Mouse (Mus musculus) myocyte (in vitro differentiated cells): ENCODE data around the gene Guca1a. TPM values are rescaled to one million over a fixed set of nuclear protein-coding genes. Genes with fewer than 3 reads are reported as not detected.
A peak's percentile ranks its signal among the peaks of the same experiment; 100 is the strongest.
"Not testable (repeated sequence)": the region's sequence is repeated elsewhere in the genome, so short reads cannot be mapped to it uniquely, and the experiment has no call there.

ENCODE experiments used
- H3K27me3 ChIP-seq: one replicate; pipeline ENCODE4 v1.6.1; 2011; ENCODE audit not compliant: control insufficient read depth, insufficient read depth, insufficient read length
- H3K36me3 ChIP-seq: one replicate; pipeline ENCODE4 v1.6.1; 2011; ENCODE audit not compliant: control insufficient read depth, insufficient read depth
- H3K4me2 ChIP-seq: one replicate; pipeline ENCODE4 v1.6.1; 2011; ENCODE audit warnings: low read depth, control low read depth
- H3K4me3 ChIP-seq: one replicate; pipeline ENCODE4 v1.5.1; 2011; ENCODE audit warnings: mild to moderate bottlenecking, control low read depth, moderate library complexity
- H3K79me2 ChIP-seq: one replicate; pipeline ENCODE4 v1.6.1; 2011; ENCODE audit not compliant: control insufficient read depth, insufficient read depth
- H3ac ChIP-seq: one replicate; pipeline ENCODE4 v1.6.1; 2011; ENCODE audit not compliant: control insufficient read depth, insufficient read length
- CEBPB ChIP-seq: IDR thresholded peaks from 2 replicates; pipeline ENCODE4 v1.6.1; 2011; ENCODE audit warnings: mild to moderate bottlenecking, moderate library complexity; ENCODE audit not compliant: poor library complexity, insufficient read depth, severe bottlenecking
- E2F4 ChIP-seq: IDR thresholded peaks from one replicate; pipeline ENCODE4 v1.6.1; 2011; ENCODE audit warnings: mild to moderate bottlenecking, control low read depth, moderate library complexity; ENCODE audit not compliant: insufficient read depth
- MAX ChIP-seq: IDR thresholded peaks from one replicate; pipeline ENCODE4 v1.6.1; 2011; ENCODE audit warnings: low read depth, mild to moderate bottlenecking, control low read depth
- MYOD1 ChIP-seq, 3 experiments: IDR thresholded peaks; one replicate each; pipeline ENCODE4 v1.6.1; 2011; ENCODE audit warnings: control low read depth in 2 of 3, low read depth in 2 of 3, mild to moderate bottlenecking in 2 of 3, moderate library complexity in 1 of 3; ENCODE audit not compliant: insufficient read length in 2 of 3, control insufficient read depth in 1 of 3
- MYOG ChIP-seq, 3 experiments: IDR thresholded peaks; one replicate each; pipeline ENCODE4 v1.6.1; 2011; ENCODE audit warnings: control low read depth in 2 of 3, low read depth in 2 of 3, mild to moderate bottlenecking in 2 of 3; ENCODE audit not compliant: insufficient read length in 2 of 3, control insufficient read depth in 1 of 3, insufficient read depth in 1 of 3
- POLR2A ChIP-seq: IDR thresholded peaks from one replicate; pipeline ENCODE4 v1.6.1; 2011; ENCODE audit warnings: low read depth, mild to moderate bottlenecking, control low read depth, moderate library complexity; ENCODE audit not compliant: insufficient read length
- POLR2AphosphoS2 ChIP-seq: IDR thresholded peaks from one replicate; pipeline ENCODE4 v1.6.1; 2011; ENCODE audit warnings: low read depth, control low read depth; ENCODE audit not compliant: insufficient read length
- REST ChIP-seq: IDR thresholded peaks from one replicate; pipeline ENCODE4 v1.6.1; 2011; ENCODE audit warnings: mild to moderate bottlenecking, control low read depth, moderate library complexity; ENCODE audit not compliant: insufficient read depth, insufficient read length
- SRF ChIP-seq: IDR thresholded peaks from one replicate; pipeline ENCODE4 v1.6.1; 2011; ENCODE audit warnings: low read depth; ENCODE audit not compliant: control insufficient read depth, insufficient read length
- TCF12 ChIP-seq: IDR thresholded peaks from one replicate; pipeline ENCODE4 v1.6.1; 2011; ENCODE audit warnings: mild to moderate bottlenecking, control low read depth; ENCODE audit not compliant: poor library complexity, insufficient read depth, severe bottlenecking
- TCF3 ChIP-seq: IDR thresholded peaks from one replicate; pipeline ENCODE4 v1.6.1; 2011; ENCODE audit warnings: low read depth, control low read depth; ENCODE audit not compliant: insufficient read length
- USF1 ChIP-seq: IDR thresholded peaks from one replicate; pipeline ENCODE4 v1.6.1; 2011; ENCODE audit warnings: low read depth, mild to moderate bottlenecking, control low read depth, moderate library complexity
- polyA plus RNA-seq: library from polyadenylated mRNA; unstranded; fragments of >200 nt; fragmentation: generic; extraction: Trizol; gene quantifications from one replicate; pipeline ENCODE4 v1.2.1, GENCODE M21; 2012; ENCODE audit warnings: missing spikeins

The Guca1a gene
- polyA plus RNA-seq, 1 experiment, result 1.2 TPM

DNA sequence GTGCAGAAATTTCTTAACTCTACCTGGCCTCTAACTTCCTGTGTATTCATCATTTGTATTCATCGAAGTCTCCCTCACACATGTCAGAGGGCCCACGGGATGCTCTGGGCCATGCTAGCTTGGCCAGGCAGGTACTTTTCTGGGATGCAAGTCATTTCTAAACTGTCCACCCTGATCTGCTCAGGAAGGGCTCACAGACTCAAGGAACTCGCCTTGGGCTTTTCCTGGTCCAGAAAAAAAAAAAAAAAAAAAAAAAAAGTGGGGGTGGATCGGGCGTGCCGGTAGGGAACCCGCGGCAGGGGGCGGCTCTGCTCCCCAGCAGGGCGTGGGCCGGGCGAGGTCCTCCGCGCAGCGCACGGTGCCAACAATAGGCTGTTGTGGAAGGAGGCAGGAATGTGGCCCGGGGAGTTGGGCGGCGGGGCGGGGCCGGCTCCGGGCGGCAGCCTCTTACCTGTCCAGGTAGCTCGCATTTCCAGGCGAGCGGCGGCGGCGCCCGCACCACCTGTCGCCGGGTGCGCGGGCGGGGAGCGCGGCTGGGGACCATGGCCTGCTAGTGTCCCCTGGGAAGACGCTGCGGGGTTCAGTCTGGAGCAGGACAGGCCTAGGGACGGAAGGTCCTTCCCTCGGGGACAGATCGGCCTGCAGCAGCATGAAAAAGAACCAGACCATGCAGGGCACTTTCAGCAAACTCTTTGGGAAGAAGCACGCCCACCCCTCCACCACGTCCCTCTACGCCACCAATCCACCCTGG is 35.9 kb upstream of the Guca1a start, which contains the start of gene AI661453:
AI661453 (plus strand) TSS at position 460 of the 751 bp plus-strand sequence.
- Histone ChIP-seq H3K79me2 (no peaks in the 10 kb centered on the region), H3K4me3 (no peak within 1 kb of the TSS), H3K27me3 (peaks cover 30% of the 10 kb centered on the region), H3K36me3 (no peaks in the 10 kb centered on the region), H3ac (no peak within 1 kb of the TSS), H3K4me2 (peak within 1 kb of the TSS; percentile 34)
- no peak for TF ChIP-seq MYOG (IDR thresholded peaks at IDR 0.05; ENCODE audit: control insufficient read depth in 1 of 3, insufficient read depth in 1 of 3, insufficient read length in 2 of 3, low read depth in 2 of 3)
- TF ChIP-seq POLR2AphosphoS2, result no peak
- TF ChIP-seq TCF12, result no peak
- TF ChIP-seq MYOD1 (IDR thresholded peaks at IDR 0.05; ENCODE audit: control insufficient read depth in 1 of 3, insufficient read length in 2 of 3, low read depth in 2 of 3), result no peak
- no peak for TF ChIP-seq TCF3
- no peak for TF ChIP-seq REST
- TF ChIP-seq MAX, result no peak
- TF ChIP-seq SRF, result no peak
- TF ChIP-seq USF1, result no peak
- TF ChIP-seq CEBPB, result no peak
- TF ChIP-seq POLR2A, result no peak
- TF ChIP-seq E2F4, result no peak

- Histone ChIP-seq H3K36me3 (no peaks in the 10 kb centered on the region), H3ac (no peak overlapping the region), H3K4me3 (no peak overlapping the region), H3K27me3 (peaks cover 4% of the 10 kb centered on the region), H3K4me2 (no peak overlapping the region), H3K79me2 (no peaks in the 10 kb centered on the region)
- TF ChIP-seq TCF3 (no peak), POLR2AphosphoS2 (no peak), CEBPB (no peak), POLR2A (no peak), SRF (no peak), MYOG (IDR thresholded peaks at IDR 0.05; ENCODE audit: control insufficient read depth in 1 of 3, insufficient read depth in 1 of 3, insufficient read length in 2 of 3, low read depth in 2 of 3) (no peak), MAX (no peak), E2F4 (no peak), TCF12 (no peak), REST (no peak), USF1 (no peak), MYOD1 (IDR thresholded peaks at IDR 0.05; ENCODE audit: control insufficient read depth in 1 of 3, insufficient read length in 2 of 3, low read depth in 2 of 3) (no peak)
Measured at GRCm38 (mm10) chr17:47430815-47431214, 30.4 kb upstream of the Guca1a start.

GRCm38 (mm10) chr17:47428831-47429304 is 28.5 kb upstream of the Guca1a start:
- Histone ChIP-seq H3K27me3 (peaks cover 4% of the 10 kb centered on the region), H3K36me3 (no peaks in the 10 kb centered on the region), H3K79me2 (no peaks in the 10 kb centered on the region), H3K4me2 (peak overlapping the region; percentile 28), H3K4me3 (no peak overlapping the region), H3ac (no peak overlapping the region)
- no peak for TF ChIP-seq TCF3
- TF ChIP-seq POLR2A, result no peak
- peak in 1 of 3 experiments; percentile 61 for TF ChIP-seq MYOG (IDR thresholded peaks at IDR 0.05; ENCODE audit: control insufficient read depth in 1 of 3, insufficient read depth in 1 of 3, insufficient read length in 2 of 3, low read depth in 2 of 3)
- peak in 2 of 3 experiments; percentile 64 to 70 for TF ChIP-seq MYOD1 (IDR thresholded peaks at IDR 0.05; ENCODE audit: control insufficient read depth in 1 of 3, insufficient read length in 2 of 3, low read depth in 2 of 3)
- no peak for TF ChIP-seq E2F4

DNA sequence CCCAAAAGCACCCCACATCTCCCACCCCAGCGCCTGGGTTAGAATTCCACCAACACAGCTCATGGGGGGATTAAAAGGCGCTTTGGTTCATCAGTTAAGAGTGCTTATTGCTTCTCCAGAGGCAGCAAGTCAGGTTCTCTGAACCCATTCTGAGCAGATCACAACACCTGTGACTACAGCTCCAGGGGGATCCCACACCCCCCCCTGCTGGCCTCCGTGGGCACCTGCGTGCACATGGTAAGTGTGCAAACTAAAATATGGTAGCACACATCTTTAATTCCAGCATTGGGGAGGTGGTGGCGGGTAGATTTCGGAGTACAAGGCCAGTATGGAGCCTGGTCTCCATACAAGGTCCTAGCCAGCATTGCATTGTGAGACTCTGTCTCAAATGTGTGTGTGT is 26.9 kb upstream of the Guca1a start:
- Histone ChIP-seq H3ac (no peak overlapping the region), H3K27me3 (peaks cover 9% of the 10 kb centered on the region), H3K4me3 (no peak overlapping the region), H3K79me2 (no peaks in the 10 kb centered on the region), H3K4me2 (no peak overlapping the region), H3K36me3 (no peaks in the 10 kb centered on the region)
- TF ChIP-seq E2F4 (no peak), MYOG (IDR thresholded peaks at IDR 0.05; ENCODE audit: control insufficient read depth in 1 of 3, insufficient read depth in 1 of 3, insufficient read length in 2 of 3, low read depth in 2 of 3) (no peak), TCF3 (no peak), SRF (no peak), POLR2AphosphoS2 (no peak), MYOD1 (IDR thresholded peaks at IDR 0.05; ENCODE audit: control insufficient read depth in 1 of 3, insufficient read length in 2 of 3, low read depth in 2 of 3) (no peak), USF1 (no peak), REST (no peak), CEBPB (no peak), MAX (no peak), TCF12 (no peak), POLR2A (no peak)

GRCm38 (mm10) chr17:47424186-47424585 is 23.8 kb upstream of the Guca1a start:
- Histone ChIP-seq H3ac (no peak overlapping the region), H3K4me2 (no peak overlapping the region), H3K79me2 (no peaks in the 10 kb centered on the region), H3K4me3 (no peak overlapping the region), H3K36me3 (no peaks in the 10 kb centered on the region), H3K27me3 (peaks cover 8% of the 10 kb centered on the region)
- TF ChIP-seq TCF3 (no peak), SRF (no peak), MAX (no peak), POLR2A (no peak), CEBPB (no peak)

- H3K27me3 ChIP-seq, H3K4me2 ChIP-seq, H3K36me3 ChIP-seq, H3K4me3 ChIP-seq, H3ac ChIP-seq, H3K79me2 ChIP-seq: not testable (repeated sequence)
Measured at GRCm38 (mm10) chr17:47422616-47423015, 22.2 kb upstream of the Guca1a start.
